Mouse (Mus musculus): ENCODE data around the gene Pum2. TPM values are rescaled to one million over a fixed set of nuclear protein-coding genes. Genes with fewer than 3 reads are reported as not detected.

Pum2 gene
- polyA plus RNA-seq, 1 experiment: 46.2 TPM

- 92% methylated on average over 7 of the region's 7 CpGs for WGBS
- H3K36me3 ChIP-seq (ENCODE audit: control insufficient read depth, insufficient read depth, low read length): no peaks in the 10 kb centered on the region
- no peak for DNase-seq (ENCODE audit: low read depth in 1 of 2, low spot score in 2 of 2)
- no peaks in the 10 kb centered on the region for H3K4me1 ChIP-seq (ENCODE audit: control insufficient read depth, insufficient read depth, insufficient read length)
- TF ChIP-seq POLR2A (IDR thresholded peaks at IDR 0.05; ENCODE audit: low read depth, low read length): no peak
- no peak for TF ChIP-seq CTCF (IDR thresholded peaks at IDR 0.05; ENCODE audit: extremely low read depth, insufficient read depth, insufficient read length, insufficient replicate concordance)
- H3K27ac ChIP-seq (ENCODE audit: insufficient read depth, low read length): no peak overlapping the region
- H3K4me3 ChIP-seq (ENCODE audit: extremely low read depth, insufficient read depth, insufficient read length): no peak overlapping the region
- no peaks in the 10 kb centered on the region for H3K27me3 ChIP-seq (ENCODE audit: control insufficient read depth, insufficient read depth, low read length)
These were observed 124.0 kb downstream of the Pum2 start for GRCm38 (mm10) chr12:8797936-8798335.

GRCm38 (mm10) chr12:8798486-8799020 is 124.6 kb downstream of the Pum2 start:
- no peak for DNase-seq (ENCODE audit: low read depth in 1 of 2, low spot score in 2 of 2)
- WGBS: 75% methylated on average over 9 of the region's 9 CpGs
- H3K27me3 ChIP-seq (ENCODE audit: control insufficient read depth, insufficient read depth, low read length): no peaks in the 10 kb centered on the region
- TF ChIP-seq POLR2A (IDR thresholded peaks at IDR 0.05; ENCODE audit: low read depth, low read length) (no peak), CTCF (IDR thresholded peaks at IDR 0.05; ENCODE audit: extremely low read depth, insufficient read depth, insufficient read length, insufficient replicate concordance) (no peak)
- H3K4me1 ChIP-seq (ENCODE audit: control insufficient read depth, insufficient read depth, insufficient read length): no peaks in the 10 kb centered on the region
- H3K4me3 ChIP-seq (ENCODE audit: extremely low read depth, insufficient read depth, insufficient read length): no peak overlapping the region
- no peak overlapping the region for H3K27ac ChIP-seq (ENCODE audit: insufficient read depth, low read length)
- no peaks in the 10 kb centered on the region for H3K36me3 ChIP-seq (ENCODE audit: control insufficient read depth, insufficient read depth, low read length)

Other genes with a start within 250 kb of the Pum2 start
- 84.8 and 101 TPM in 2 replicates for gene Rhob, start 174.1 kb upstream of the Pum2 start, polyA plus RNA-seq (2012; rRNA removed)
- not detected in 2 replicates for gene Slc7a15, start 75.1 kb upstream of the Pum2 start, polyA plus RNA-seq (2012; rRNA removed)
- 12.9 and 14.6 TPM in 2 replicates for gene Sdc1, start 97.2 kb downstream of the Pum2 start, polyA plus RNA-seq (2012; rRNA removed)
- 81.9 and 88.2 TPM in 2 replicates for gene Laptm4a, start 247.5 kb downstream of the Pum2 start, polyA plus RNA-seq (2012; rRNA removed)

Measured in spleen, adult 2 months (tissue).